Mouse (Mus musculus) kidney, adult 2 months (tissue): ENCODE results near the gene Kcnq1.

Experiments
- CTCF ChIP-seq: fragments of 200-500 bp; conservative IDR thresholded peaks from 2 replicates; pipeline ENCODE4 v1.5.1; 2011; ENCODE audit warnings: low read depth, mild to moderate bottlenecking, control low read depth, low read length, moderate library complexity, mixed read lengths; ENCODE audit not compliant: insufficient read depth, insufficient read length
- POLR2A ChIP-seq: fragments of 200-500 bp; IDR thresholded peaks from one replicate; pipeline ENCODE4 v1.6.1; 2011; ENCODE audit warnings: low read depth, low read length, control low read depth

DNA sequence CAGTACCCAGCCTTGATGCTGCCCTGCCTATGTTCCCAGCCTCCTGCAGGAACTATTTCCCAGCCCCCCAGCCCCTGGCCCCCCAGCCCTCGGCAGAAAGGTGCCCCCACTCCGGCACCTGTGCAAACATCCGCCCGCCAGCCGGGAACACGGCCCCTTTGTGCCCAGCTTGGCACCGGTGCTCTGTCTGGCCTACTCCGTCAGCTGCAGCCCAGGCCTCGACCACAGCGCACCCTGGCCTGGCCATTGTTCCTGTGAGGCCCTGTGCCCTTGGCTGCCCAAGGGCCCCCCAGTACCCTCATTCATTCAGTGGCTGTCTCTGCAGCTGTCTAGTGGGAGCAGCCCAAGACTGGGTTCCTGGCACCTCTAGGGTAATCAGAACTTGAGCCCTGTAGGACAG, 80.2 kb downstream of the Kcnq1 start:
- TF ChIP-seq POLR2A = no peak
- TF ChIP-seq CTCF = no peak
